Mouse (Mus musculus): ENCODE measurements at regions not wholly inside any gene's neighbourhood (a gene's known extent, or its start where the extent isn't known, plus 50 kb on each side); places are given as distances from the start of the nearest gene placed in this dataset.

GRCm38 (mm10) chr3:33916818-33917217, 72.7 kb upstream of the Ccdc39 start:
- POLR2A ChIA-PET, result interaction anchor here (1.2 kb wide), 1 partner anchor 72 kb away, joined by 4 read pairs; the partner anchor contains the start of gene Ccdc39

GRCm38 (mm10) chr3:33918785-33919184, 74.7 kb upstream of the Ccdc39 start:
- DNase-seq (ENCODE audit: low read depth, low spot score) (peak; percentile 20), ATAC-seq (peak; percentile 81)
- in situ Hi-C loops (cut with MboI; ENCODE audit: low pct_unique_long_range_greater_than_20kb), result loop anchor here (5.0 kb wide), 1 partner anchor 76 kb away; the partner anchor contains the start of gene Ccdc39
- peak; percentile 98 for TF ChIP-seq CTCF (IDR thresholded peaks at IDR 0.05)
- ChIA-PET CTCF (interaction anchor here (0.7 to 5.2 kb wide), 28 partner anchors 11 to 119 kb away, joined by 3 to 56 read pairs (median 5); partner anchors contain the start of genes Ccdc39 and Ttc14), POLR2A (interaction anchor here (1.5 kb wide), 1 partner anchor 94 kb away, joined by 7 read pairs; no protein-coding TSS in a partner anchor)
- H3K27me3 ChIP-seq, result no peaks in the 10 kb centered on the region

More at GRCm38 (mm10) chr3:33916818-33917217, 72.7 kb upstream of the Ccdc39 start:
- ATAC-seq, result no peak
- CTCF ChIA-PET, result interaction anchor here (1.0 to 5.2 kb wide), 5 partner anchors 12 to 117 kb away, joined by 3 to 56 read pairs (median 11); partner anchors contain the start of gene Ttc14
- DNase-seq (ENCODE audit: low read depth, low spot score), result no peak
- in situ Hi-C loops (cut with MboI; ENCODE audit: low pct_unique_long_range_greater_than_20kb), result loop anchor here (5.0 kb wide), 1 partner anchor 75 kb away; the partner anchor contains the start of gene Ccdc39
- H3K27me3 ChIP-seq, result no peaks in the 10 kb centered on the region
- TF ChIP-seq CTCF (IDR thresholded peaks at IDR 0.05), result no peak

- DNase-seq (ENCODE audit: low read depth, low spot score) (no peak), ATAC-seq (no peak)
- peaks cover 6% of the 10 kb centered on the region for H3K27me3 ChIP-seq
- ChIA-PET CTCF (no interaction called here), POLR2A (no interaction called here)
- in situ Hi-C loops (cut with MboI; ENCODE audit: low pct_unique_long_range_greater_than_20kb), result loop anchor here (10.0 kb wide), 1 partner anchor 100 kb away; no protein-coding TSS in a partner anchor
- peak; percentile 38 for TF ChIP-seq CTCF (IDR thresholded peaks at IDR 0.05)
Measured at GRCm38 (mm10) chr3:33925072-33925471, 81.0 kb upstream of the Ccdc39 start.

- DNase-seq (ENCODE audit: low read depth, low spot score) (no peak), ATAC-seq (no peak)
- CTCF ChIA-PET, result interaction anchor here (1.2 kb wide), 1 partner anchor 130 kb away, joined by 4 read pairs; no protein-coding TSS in a partner anchor
- TF ChIP-seq CTCF (IDR thresholded peaks at IDR 0.05), result no peak
- in situ Hi-C loops (cut with MboI; ENCODE audit: low pct_unique_long_range_greater_than_20kb), result loop anchor here (5.0 to 25.0 kb wide), 4 partner anchors 247 to 1532 kb away; no protein-coding TSS in a partner anchor
- POLR2A ChIA-PET, result no interaction called here
- peaks cover 3% of the 10 kb centered on the region for H3K27me3 ChIP-seq
Measured at GRCm38 (mm10) chr3:33955064-33955463, 64.7 kb upstream of the Fxr1 start.

- ChIA-PET POLR2A (no interaction called here), CTCF (interaction anchor here (0.9 to 1.4 kb wide), 8 partner anchors 37 to 1364 kb away, joined by 3 to 5 read pairs (median 4); no protein-coding TSS in a partner anchor)
- DNase-seq (ENCODE audit: low read depth, low spot score), result peak; percentile 37
- peaks cover 2% of the 10 kb centered on the region for H3K27me3 ChIP-seq
- TF ChIP-seq CTCF (IDR thresholded peaks at IDR 0.05), result peak; percentile 97
- ATAC-seq, result peak; percentile 74
- in situ Hi-C loops (cut with MboI; ENCODE audit: low pct_unique_long_range_greater_than_20kb), result loop anchor here (5.0 to 25.0 kb wide), 4 partner anchors 246 to 1531 kb away; no protein-coding TSS in a partner anchor
Measured at GRCm38 (mm10) chr3:33955854-33956624, 63.7 kb upstream of the Fxr1 start.

- ATAC-seq (no peak), DNase-seq (ENCODE audit: low read depth, low spot score) (no peak)
- no peak for TF ChIP-seq CTCF (IDR thresholded peaks at IDR 0.05)
- CTCF ChIA-PET, result interaction anchor here (0.7 to 1.4 kb wide), 8 partner anchors 37 to 1364 kb away, joined by 3 to 5 read pairs (median 3); no protein-coding TSS in a partner anchor
- POLR2A ChIA-PET, result no interaction called here
- H3K27me3 ChIP-seq, result peaks cover 5% of the 10 kb centered on the region
- in situ Hi-C loops (cut with MboI; ENCODE audit: low pct_unique_long_range_greater_than_20kb), result loop anchor here (5.0 to 25.0 kb wide), 4 partner anchors 246 to 1531 kb away; no protein-coding TSS in a partner anchor
Measured at GRCm38 (mm10) chr3:33956625-33957023, 63.1 kb upstream of the Fxr1 start.

GRCm38 (mm10) chr3:33957676-33958075, 62.1 kb upstream of the Fxr1 start:
- ATAC-seq, result no peak
- ChIA-PET POLR2A (no interaction called here), CTCF (interaction anchor here (0.8 to 1.3 kb wide), 2 partner anchors 234 to 241 kb away, joined by 3 read pairs; no protein-coding TSS in a partner anchor)
- in situ Hi-C loops (cut with MboI; ENCODE audit: low pct_unique_long_range_greater_than_20kb), result loop anchor here (5.0 to 25.0 kb wide), 4 partner anchors 245 to 1530 kb away; no protein-coding TSS in a partner anchor
- H3K27me3 ChIP-seq, result peaks cover 15% of the 10 kb centered on the region
- TF ChIP-seq CTCF (IDR thresholded peaks at IDR 0.05), result no peak
- DNase-seq (ENCODE audit: low read depth, low spot score), result no peak

GRCm38 (mm10) chr3:33958216-33958615, 61.5 kb upstream of the Fxr1 start:
- ChIA-PET POLR2A (no interaction called here), CTCF (no interaction called here)
- in situ Hi-C loops (cut with MboI; ENCODE audit: low pct_unique_long_range_greater_than_20kb), result loop anchor here (5.0 to 25.0 kb wide), 4 partner anchors 244 to 1529 kb away; no protein-coding TSS in a partner anchor
- TF ChIP-seq CTCF (IDR thresholded peaks at IDR 0.05), result no peak
- DNase-seq (ENCODE audit: low read depth, low spot score) (no peak), ATAC-seq (no peak)
- H3K27me3 ChIP-seq, result peaks cover 19% of the 10 kb centered on the region

- in situ Hi-C loops (cut with MboI; ENCODE audit: low pct_unique_long_range_greater_than_20kb), result loop anchor here (25.0 kb wide), 1 partner anchor 1527 kb away; no protein-coding TSS in a partner anchor
- DNase-seq (ENCODE audit: low read depth, low spot score) (no peak), ATAC-seq (no peak)
- ChIA-PET CTCF (interaction anchor here (1.1 to 1.6 kb wide), 3 partner anchors 10 to 17 kb away, joined by 3 to 5 read pairs (median 4); no protein-coding TSS in a partner anchor), POLR2A (no interaction called here)
- H3K27me3 ChIP-seq, result peaks cover 20% of the 10 kb centered on the region
- no peak for TF ChIP-seq CTCF (IDR thresholded peaks at IDR 0.05)
Measured at GRCm38 (mm10) chr3:33960211-33960610, 59.5 kb upstream of the Fxr1 start.

GRCm38 (mm10) chr3:33962938-33963337, 56.8 kb upstream of the Fxr1 start:
- ChIA-PET CTCF (no interaction called here), POLR2A (no interaction called here)
- no peak for DNase-seq (ENCODE audit: low read depth, low spot score)
- no peak for ATAC-seq
- in situ Hi-C loops (cut with MboI; ENCODE audit: low pct_unique_long_range_greater_than_20kb), result loop anchor here (25.0 kb wide), 1 partner anchor 1524 kb away; no protein-coding TSS in a partner anchor
- TF ChIP-seq CTCF (IDR thresholded peaks at IDR 0.05), result no peak
- H3K27me3 ChIP-seq, result peaks cover 28% of the 10 kb centered on the region

Measured in Patski (cell line).